35 mouse cellular contexts compared by ENCODE assay signal in genomic region chr5:134921106-134921505, GRCm38 (mm10). TPM values are rescaled to one million over a fixed set of nuclear protein-coding genes. Genes with fewer than 3 reads are reported as not detected.
DNase-seq lines count a peak whose midpoint lies in the region; ATAC-seq and TF ChIP-seq lines count a peak whose summit lies in the region.
"Had no signal": no experiment of that assay in that cellular context is flagged by ENCODE, and none has a peak within 500 bp of the region (broad histone marks: within the 10 kb centered on the region; RNA-seq: fewer than 3 reads in every experiment).

No protein-coding gene starts in this region.

- no peak overlapping the region for H3K4me2 ChIP-seq in stomach, embryonic 15.5 days
- no peak overlapping the region for H3K4me2 ChIP-seq in stomach, postnatal 0 days (replicated peaks; ENCODE audit: low read depth)
- peak overlapping the region; percentile 1; the same call in 1 of the 2 replicates for H3K4me2 ChIP-seq in liver, embryonic 11.5 days
- H3K4me2 ChIP-seq in liver, postnatal 0 days (ENCODE audit: low read depth, low read length): peak overlapping the region; percentile 16
- H3K4me2 ChIP-seq: forebrain, embryonic 13.5 days; heart, embryonic 12.5 days; midbrain, embryonic 13.5 days had no signal

- H3K27ac ChIP-seq in stomach, embryonic 15.5 days: no peak overlapping the region
- H3K27ac ChIP-seq in stomach, postnatal 0 days (replicated peaks): no peak overlapping the region
- H3K27ac ChIP-seq in liver, embryonic 11.5 days (ENCODE audit: low read depth, low read length): peak overlapping the region; percentile 88
- H3K27ac ChIP-seq in liver, postnatal 0 days (ENCODE audit: low read depth): peak overlapping the region; percentile 93
- H3K27ac ChIP-seq: forebrain, embryonic 13.5 days; layer of hippocampus, adult 2 months; midbrain, embryonic 13.5 days had no signal

- WGBS in stomach, embryonic 15.5 days: 85% methylated on average over 8 of the region's 8 CpGs
- 89% methylated on average over 8 of the region's 8 CpGs for WGBS in stomach, postnatal 0 days
- 73% methylated on average over 8 of the region's 8 CpGs for WGBS in liver, embryonic 11.5 days
- 55% methylated on average over 8 of the region's 8 CpGs for WGBS in liver, postnatal 0 days (ENCODE audit: insufficient replicate concordance)

- H3K36me3 ChIP-seq in stomach, embryonic 15.5 days: no peaks in the 10 kb centered on the region
- no peaks in the 10 kb centered on the region for H3K36me3 ChIP-seq in stomach, postnatal 0 days (ENCODE audit: control insufficient read depth, insufficient read depth, low read length)
- no peaks in the 10 kb centered on the region for H3K36me3 ChIP-seq in liver, embryonic 11.5 days (ENCODE audit: control insufficient read depth, insufficient read depth, low read length)
- no peaks in the 10 kb centered on the region for H3K36me3 ChIP-seq in liver, postnatal 0 days (replicated peaks; ENCODE audit: insufficient read depth, low read length)
- H3K36me3 ChIP-seq: heart, embryonic 12.5 days; midbrain, embryonic 13.5 days had no signal

- no peaks in the 10 kb centered on the region for H3K9me3 ChIP-seq in stomach, embryonic 15.5 days
- no peaks in the 10 kb centered on the region for H3K9me3 ChIP-seq in stomach, postnatal 0 days (ENCODE audit: control insufficient read depth, low read length)
- no peaks in the 10 kb centered on the region for H3K9me3 ChIP-seq in liver, embryonic 11.5 days (ENCODE audit: control insufficient read depth, low read length)
- H3K9me3 ChIP-seq in liver, postnatal 0 days (ENCODE audit: low read length): no peaks in the 10 kb centered on the region
- H3K9me3 ChIP-seq: forebrain, embryonic 13.5 days; midbrain, embryonic 13.5 days had no signal

- no peak for TF ChIP-seq EP300 in stomach, postnatal 0 days (optimal IDR thresholded peaks at IDR 0.05)
- peak; percentile 96 for TF ChIP-seq EP300 in liver, postnatal 0 days (IDR thresholded peaks at IDR 0.05; ENCODE audit: low read depth)

- H3K4me3 ChIP-seq in stomach, embryonic 15.5 days (replicated peaks): no peak overlapping the region
- no peak overlapping the region for H3K4me3 ChIP-seq in stomach, postnatal 0 days (ENCODE audit: low read depth, low read length)
- H3K4me3 ChIP-seq in liver, embryonic 11.5 days (ENCODE audit: low read depth, low read length): no peak overlapping the region
- H3K4me3 ChIP-seq in liver, postnatal 0 days (ENCODE audit: low read depth, low read length): no peak overlapping the region
- H3K4me3 ChIP-seq: forebrain, embryonic 13.5 days; heart, embryonic 12.5 days; layer of hippocampus, adult 2 months; midbrain, embryonic 13.5 days had no signal

- peak; percentile 48 for ATAC-seq in stomach, embryonic 15.5 days (ENCODE audit: insufficient read depth, low FRiP score, low read depth)
- no peak for ATAC-seq in stomach, postnatal 0 days (ENCODE audit: low FRiP score, low TSS enrichment)
- peak; percentile 25; the same call in 1 of the 2 replicates for ATAC-seq in liver, embryonic 11.5 days (replicated peaks; ENCODE audit: low FRiP score)
- ATAC-seq in liver, postnatal 0 days: peak; percentile 24; the same call in 1 of the 2 replicates
- ATAC-seq: CD4-positive, CD25-positive, alpha-beta regulatory T cell, adult 4 months; forebrain, embryonic 13.5 days; midbrain, embryonic 13.5 days; Patski had no signal

- no peak for DNase-seq in stomach, postnatal 0 days (ENCODE audit: low spot score)
- no peak for DNase-seq in liver, embryonic 11.5 days (ENCODE audit: low spot score)
- DNase-seq in liver, postnatal 0 days: peak; percentile 66
- peak; percentile 76 to 77 for DNase-seq in spleen, postnatal 4 days (ENCODE audit: low spot score in 2 of 2)
- DNase-seq in lung, postnatal 25 days (ENCODE audit: low spot score): no peak
- no peak for DNase-seq in gastrocnemius, postnatal 4 days (ENCODE audit: low spot score in 2 of 2)
- DNase-seq in kidney, postnatal 36 days: no peak
- DNase-seq: adrenal gland, adult 2 months; cerebellum, adult 18-20 months; cerebellum, postnatal 14 days; heart, postnatal 14 days; kidney, adult 18-20 months; kidney, postnatal 14 days; layer of hippocampus, postnatal 36 days; lung, adult 18-20 months; lung, postnatal 10 days; right cerebral cortex, postnatal 25 days; thymus, postnatal 36 days had no signal

- H3K4me1 ChIP-seq in stomach, embryonic 15.5 days: no peaks in the 10 kb centered on the region
- H3K4me1 ChIP-seq in stomach, postnatal 0 days (replicated peaks; ENCODE audit: control insufficient read depth, insufficient read depth): no peaks in the 10 kb centered on the region
- peaks cover 29% of the 10 kb centered on the region for H3K4me1 ChIP-seq in liver, embryonic 11.5 days (replicated peaks; ENCODE audit: control insufficient read depth, insufficient read depth, low read length)
- peaks cover 30% of the 10 kb centered on the region for H3K4me1 ChIP-seq in liver, postnatal 0 days (ENCODE audit: insufficient read depth)
- H3K4me1 ChIP-seq: forebrain, embryonic 13.5 days; heart, embryonic 12.5 days; midbrain, embryonic 13.5 days had no signal

- TF ChIP-seq CTCF in stomach, postnatal 0 days (IDR thresholded peaks at IDR 0.05; ENCODE audit: low read depth): no peak
- no peak for TF ChIP-seq CTCF in liver, postnatal 0 days (IDR thresholded peaks at IDR 0.05; ENCODE audit: low read depth)

- no peaks in the 10 kb centered on the region for H3K27me3 ChIP-seq in stomach, embryonic 15.5 days (replicated peaks)
- H3K27me3 ChIP-seq in stomach, postnatal 0 days (ENCODE audit: control insufficient read depth, insufficient read depth, low read length): no peaks in the 10 kb centered on the region
- no peaks in the 10 kb centered on the region for H3K27me3 ChIP-seq in liver, embryonic 11.5 days (replicated peaks; ENCODE audit: control insufficient read depth, insufficient read depth, low read length)
- H3K27me3 ChIP-seq in liver, postnatal 0 days (ENCODE audit: insufficient read depth, low read length): no peaks in the 10 kb centered on the region
- H3K27me3 ChIP-seq: forebrain, embryonic 13.5 days; heart, embryonic 12.5 days; midbrain, embryonic 13.5 days; Patski had no signal

- H3K9ac ChIP-seq in stomach, embryonic 15.5 days: no peak overlapping the region
- H3K9ac ChIP-seq in stomach, postnatal 0 days (ENCODE audit: low read length): no peak overlapping the region
- H3K9ac ChIP-seq in liver, embryonic 11.5 days (ENCODE audit: low read depth, low read length): no peak overlapping the region; the same call in 1 of the 2 replicates
- H3K9ac ChIP-seq in liver, postnatal 0 days (replicated peaks): peak overlapping the region; percentile 53
- H3K9ac ChIP-seq: forebrain, embryonic 13.5 days; heart, embryonic 12.5 days; midbrain, embryonic 13.5 days had no signal

RNA-seq across cellular contexts. Expression of gene Cldn13, which starts 5.8 kb away (rescaled TPM):
- polyA plus RNA-seq in stomach, embryonic 15.5 days (2015; fragmentation: Nextera tagmentation; extraction: Ambion mirVana): 7.9 and 22.3 TPM in 2 replicates
- polyA plus RNA-seq in stomach, postnatal 0 days (2015; fragmentation: Nextera tagmentation; extraction: Ambion mirVana): 0.24 and 0.29 TPM in 2 replicates
- 115 and 120 TPM in 2 replicates for polyA plus RNA-seq in liver, embryonic 11.5 days (2014; fragmentation: Nextera tagmentation; extraction: Ambion mirVana)
- 138 and 152 TPM in 2 replicates for polyA plus RNA-seq in liver, postnatal 0 days (2015; fragmentation: Nextera tagmentation; extraction: Ambion mirVana)
- not detected for total RNA-seq in gastrocnemius, postnatal 4 days (2021)
- total RNA-seq: adrenal gland, adult 2 months; gastrocnemius, adult 8-10 months; granulocyte monocyte progenitor cell, adult 5-6 weeks; heart, postnatal 14 days; layer of hippocampus, adult 2 months; layer of hippocampus, postnatal 36 days; left cerebral cortex, postnatal 10 days had no signal
- polyA plus RNA-seq: adrenal gland, adult 2 months; CD4-positive, CD25-positive, alpha-beta regulatory T cell, adult 4 months; forebrain, embryonic 13.5 days; frontal cortex, adult 2 months; Patski had no signal

RNA-seq across cellular contexts. Expression of gene Mettl27, which starts 11.1 kb away (rescaled TPM):
- polyA plus RNA-seq in stomach, embryonic 15.5 days (2015; fragmentation: Nextera tagmentation; extraction: Ambion mirVana): 20.9 and 21.0 TPM in 2 replicates
- 9.4 and 10.2 TPM in 2 replicates for polyA plus RNA-seq in stomach, postnatal 0 days (2015; fragmentation: Nextera tagmentation; extraction: Ambion mirVana)
- 9.1 and 11.4 TPM in 2 replicates for polyA plus RNA-seq in liver, embryonic 11.5 days (2014; fragmentation: Nextera tagmentation; extraction: Ambion mirVana)
- 17.3 and 21.7 TPM in 2 replicates for polyA plus RNA-seq in liver, postnatal 0 days (2015; fragmentation: Nextera tagmentation; extraction: Ambion mirVana)
- total RNA-seq in gastrocnemius, postnatal 4 days (2021): 10 to 100 TPM in 1 of 2 experiments, 1 to 10 TPM in 1; 8.7 to 10.3 TPM

RNA-seq across cellular contexts. Expression of gene Tmem270, which starts 14.6 kb away (rescaled TPM):
- polyA plus RNA-seq in stomach, embryonic 15.5 days (2015; fragmentation: Nextera tagmentation; extraction: Ambion mirVana): not detected in 2 replicates
- not detected in 2 replicates for polyA plus RNA-seq in stomach, postnatal 0 days (2015; fragmentation: Nextera tagmentation; extraction: Ambion mirVana)
- polyA plus RNA-seq in liver, embryonic 11.5 days (2014; fragmentation: Nextera tagmentation; extraction: Ambion mirVana): not detected in 2 replicates
- not detected in 2 replicates for polyA plus RNA-seq in liver, postnatal 0 days (2015; fragmentation: Nextera tagmentation; extraction: Ambion mirVana)
- not detected for total RNA-seq in gastrocnemius, postnatal 4 days (2021)
- total RNA-seq: adrenal gland, adult 2 months; adrenal gland, postnatal 4 days; gastrocnemius, adult 8-10 months; granulocyte monocyte progenitor cell, adult 5-6 weeks; heart, postnatal 14 days; layer of hippocampus, adult 2 months; layer of hippocampus, postnatal 36 days; left cerebral cortex, postnatal 10 days; megakaryocyte, adult 5-6 weeks had no signal
- polyA plus RNA-seq: adrenal gland, adult 2 months; CD4-positive, CD25-positive, alpha-beta regulatory T cell, adult 4 months; embryonic facial prominence, embryonic 11.5 days; forebrain, embryonic 13.5 days; frontal cortex, adult 2 months; heart, embryonic 12.5 days; hindbrain, embryonic 11.5 days; limb, embryonic 11.5 days; midbrain, embryonic 13.5 days; neural tube, embryonic 11.5 days; Patski had no signal

RNA-seq across cellular contexts. Expression of gene Cldn4, which starts 25.6 kb away (rescaled TPM):
- polyA plus RNA-seq in stomach, embryonic 15.5 days (2015; fragmentation: Nextera tagmentation; extraction: Ambion mirVana): 54.5 and 58.6 TPM in 2 replicates
- 43.8 and 51.6 TPM in 2 replicates for polyA plus RNA-seq in stomach, postnatal 0 days (2015; fragmentation: Nextera tagmentation; extraction: Ambion mirVana)
- polyA plus RNA-seq in liver, embryonic 11.5 days (2014; fragmentation: Nextera tagmentation; extraction: Ambion mirVana): 3.1 and 3.7 TPM in 2 replicates
- 0.13 and 0.32 TPM in 2 replicates for polyA plus RNA-seq in liver, postnatal 0 days (2015; fragmentation: Nextera tagmentation; extraction: Ambion mirVana)
- not detected for total RNA-seq in gastrocnemius, postnatal 4 days (2021)
- total RNA-seq: adrenal gland, adult 2 months; gastrocnemius, adult 8-10 months; granulocyte monocyte progenitor cell, adult 5-6 weeks; layer of hippocampus, adult 2 months; layer of hippocampus, postnatal 36 days; left cerebral cortex, postnatal 10 days; megakaryocyte, adult 5-6 weeks had no signal
- polyA plus RNA-seq: adrenal gland, adult 2 months; forebrain, embryonic 13.5 days; midbrain, embryonic 13.5 days had no signal

Comparison
In these comparisons a context has a peak if more than half of its experiments do, and no peak if none do; other contexts are left out.
1. DNase-seq: peak in liver, postnatal 0 days (single experiment) and spleen, postnatal 4 days (2 of 2); none in stomach, postnatal 0 days (single experiment), liver, embryonic 11.5 days (single experiment), lung, postnatal 25 days (single experiment), gastrocnemius, postnatal 4 days (0 of 2) and kidney, postnatal 36 days (0 of 2).
2. H3K27ac ChIP-seq: peak in liver, embryonic 11.5 days (single experiment) and liver, postnatal 0 days (single experiment); none in stomach, embryonic 15.5 days (single experiment) and stomach, postnatal 0 days (single experiment).
3. H3K4me2 ChIP-seq: peak in liver, embryonic 11.5 days (single experiment) and liver, postnatal 0 days (single experiment); none in stomach, embryonic 15.5 days (single experiment) and stomach, postnatal 0 days (single experiment).